Mouse (Mus musculus) bone marrow, adult 2 months (tissue): ENCODE data around the gene Zdhhc7.

Experiments used
- CTCF ChIP-seq: fragments of 200-500 bp; IDR thresholded peaks from 2 replicates; pipeline ENCODE4 v1.5.1; 2011; ENCODE audit warnings: low read length, control low read depth; ENCODE audit not compliant: control insufficient read depth, insufficient read depth
- POLR2A ChIP-seq: fragments of 200-500 bp; IDR thresholded peaks from 2 replicates; pipeline ENCODE4 v1.6.1; 2011; ENCODE audit warnings: low read depth, mild to moderate bottlenecking, control low read depth, low read length, borderline replicate concordance; ENCODE audit not compliant: control insufficient read depth

DNA sequence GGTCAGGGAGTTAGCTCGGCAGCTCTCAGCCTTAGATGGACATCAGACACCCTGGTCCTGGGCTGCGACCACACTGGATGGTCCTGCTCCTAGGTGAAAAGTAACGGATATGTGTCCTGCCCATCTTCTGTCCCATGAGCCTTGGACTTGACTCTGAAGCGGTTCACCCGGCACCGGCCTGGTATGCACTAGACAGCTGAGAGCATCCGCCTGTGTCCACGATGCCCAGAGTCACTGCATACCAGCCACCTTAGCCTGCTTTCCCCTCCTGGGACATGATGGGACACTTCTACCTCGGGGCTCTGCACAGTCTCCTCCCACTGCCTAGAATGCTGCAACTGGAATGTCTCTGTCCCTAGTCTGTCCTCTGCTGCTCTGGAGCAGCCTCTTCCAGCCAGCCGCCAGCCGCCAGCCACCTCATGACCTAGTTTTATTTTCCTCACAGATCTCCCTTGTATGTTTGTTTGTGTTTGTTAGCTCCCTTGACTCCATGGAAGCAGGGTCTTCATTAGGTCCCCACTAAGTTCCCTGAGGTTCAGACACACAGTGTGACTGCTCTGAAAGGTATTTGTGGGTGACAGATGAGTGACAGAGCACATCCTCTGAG lies 61.9 kb downstream of the Zdhhc7 start:
- TF ChIP-seq CTCF = no peak
- no peak for TF ChIP-seq POLR2A
